Mouse (Mus musculus) mesoderm, embryonic 11.5 days (tissue): ENCODE results near the gene Slc25a54.
A peak's percentile ranks its signal among the peaks of the same experiment; 100 is the strongest.

Experiments
- DNase-seq: peaks from one replicate; pipeline ENCODE4 v3.0.0-alpha.2; 2012; ENCODE audit warnings: low read depth, low spot score

Slc25a54 gene

GRCm38 (mm10) chr3:109080169-109080568 lies at the start of gene Slc25a54:
Gene Slc25a54 (plus strand): TSS chr3:109080469.
- DNase-seq, result no peak

- no peak for DNase-seq
Measured at GRCm38 (mm10) chr3:109030817-109031216, 49.5 kb upstream of the Slc25a54 start.

GRCm38 (mm10) chr3:109031626-109032025 lies 48.6 kb upstream of the Slc25a54 start:
- DNase-seq, result no peak

GRCm38 (mm10) chr3:109032306-109032705 lies 48.0 kb upstream of the Slc25a54 start:
- DNase-seq, result no peak

GRCm38 (mm10) chr3:109034411-109034810 lies 45.9 kb upstream of the Slc25a54 start:
- no peak for DNase-seq

- no peak for DNase-seq
Measured at GRCm38 (mm10) chr3:109040908-109041307, 39.4 kb upstream of the Slc25a54 start.

GRCm38 (mm10) chr3:109043395-109043794 lies 36.9 kb upstream of the Slc25a54 start:
- no peak for DNase-seq

- no peak for DNase-seq
Measured at GRCm38 (mm10) chr3:109046428-109046827, 33.8 kb upstream of the Slc25a54 start.

GRCm38 (mm10) chr3:109047707-109048283 lies 32.5 kb upstream of the Slc25a54 start:
- DNase-seq, result no peak

GRCm38 (mm10) chr3:109051056-109051945 lies 29.0 kb upstream of the Slc25a54 start:
- DNase-seq, result no peak

GRCm38 (mm10) chr3:109051946-109052331 lies 28.3 kb upstream of the Slc25a54 start:
- no peak for DNase-seq

- DNase-seq, result no peak
Measured at GRCm38 (mm10) chr3:109059903-109060302, 20.4 kb upstream of the Slc25a54 start.

- DNase-seq, result no peak
Measured at GRCm38 (mm10) chr3:109062391-109062790, 17.9 kb upstream of the Slc25a54 start.

GRCm38 (mm10) chr3:109062989-109063388 lies 17.3 kb upstream of the Slc25a54 start:
- peak; percentile 80 for DNase-seq

GRCm38 (mm10) chr3:109084418-109084817 lies 4.1 kb downstream of the Slc25a54 start:
- DNase-seq, result no peak

GRCm38 (mm10) chr3:109088460-109088859 lies 8.2 kb downstream of the Slc25a54 start:
- no peak for DNase-seq

GRCm38 (mm10) chr3:109104702-109105101 lies 24.4 kb downstream of the Slc25a54 start:
- no peak for DNase-seq

GRCm38 (mm10) chr3:109117136-109117535 lies 36.9 kb downstream of the Slc25a54 start:
- no peak for DNase-seq

- DNase-seq, result no peak
Measured at GRCm38 (mm10) chr3:109119562-109119961, 39.3 kb downstream of the Slc25a54 start.

GRCm38 (mm10) chr3:109119973-109120372 lies 39.7 kb downstream of the Slc25a54 start:
- DNase-seq, result no peak

- DNase-seq, result peak; percentile 59
Measured at GRCm38 (mm10) chr3:109122641-109123530, 42.6 kb downstream of the Slc25a54 start, which contains the start of gene Slc25a24. Gene Slc25a24 (plus strand): TSS chr3:109123149.

GRCm38 (mm10) chr3:109123531-109123981 lies 43.3 kb downstream of the Slc25a54 start:
- DNase-seq, result peak; percentile 51
